Mouse (Mus musculus) left cerebral cortex, postnatal 25 days (tissue): ENCODE measurements at regions not wholly inside any gene's neighbourhood (a gene's known extent, or its start where the extent isn't known, plus 50 kb on each side); places are given as distances from the start of the nearest gene placed in this dataset.
A peak's percentile ranks its signal among the peaks of the same experiment; 100 is the strongest.

Experiments used
- DNase-seq, 2 experiments: peaks; one replicate each; pipeline ENCODE4 v3.0.0; 2022; ENCODE audit warnings: low spot score in 2 of 2, mixed read lengths in 1 of 2
- intact Hi-C: fragments of 180-260 bp; cut with DNase I; formaldehyde crosslinking; loops from one replicate; pipeline ENCODE4 v1.15.1; 2025

- intact Hi-C loops: no loop called here
- DNase-seq: no peak
Observed at GRCm38 (mm10) chr13:107199875-107200274, 177.9 kb upstream of the Kif2a start.

- intact Hi-C loops: no loop called here
- no peak for DNase-seq
Observed at GRCm38 (mm10) chr13:107193426-107193825, 171.5 kb upstream of the Kif2a start.

GRCm38 (mm10) chr13:107187258-107187878, 165.4 kb upstream of the Kif2a start:
- intact Hi-C loops: no loop called here
- DNase-seq: no peak

GRCm38 (mm10) chr13:107182544-107182943, 160.6 kb upstream of the Kif2a start:
- DNase-seq: peak; percentile 65 to 67
- intact Hi-C loops: loop anchor here (5.0 kb wide), 1 partner anchor 970 kb away; no protein-coding TSS in a partner anchor

GRCm38 (mm10) chr13:107179551-107179950, 157.6 kb upstream of the Kif2a start:
- no peak for DNase-seq
- intact Hi-C loops: no loop called here

- no peak for DNase-seq
- intact Hi-C loops: no loop called here
Observed at GRCm38 (mm10) chr13:107177595-107177994, 155.7 kb upstream of the Kif2a start.

- intact Hi-C loops: no loop called here
- DNase-seq: no peak
Observed at GRCm38 (mm10) chr13:107175891-107176290, 154.0 kb upstream of the Kif2a start.

- intact Hi-C loops: no loop called here
- DNase-seq: peak; percentile 31 to 47
Observed at GRCm38 (mm10) chr13:107168599-107169149, 146.7 kb upstream of the Kif2a start.

GRCm38 (mm10) chr13:107167856-107168598, 146.1 kb upstream of the Kif2a start:
- intact Hi-C loops: no loop called here
- no peak for DNase-seq

GRCm38 (mm10) chr13:107151548-107151947, 129.6 kb upstream of the Kif2a start:
- intact Hi-C loops: no loop called here
- DNase-seq: no peak

GRCm38 (mm10) chr13:107141209-107141608, 119.3 kb upstream of the Kif2a start:
- intact Hi-C loops: no loop called here
- DNase-seq: no peak

- no peak for DNase-seq
- intact Hi-C loops: no loop called here
Observed at GRCm38 (mm10) chr13:107134125-107134524, 112.2 kb upstream of the Kif2a start.

GRCm38 (mm10) chr13:107126636-107127035, 104.7 kb upstream of the Kif2a start:
- intact Hi-C loops: no loop called here
- no peak for DNase-seq

- intact Hi-C loops: no loop called here
- no peak for DNase-seq
Observed at GRCm38 (mm10) chr13:107124130-107124668, 102.3 kb upstream of the Kif2a start.

- intact Hi-C loops: loop anchor here (5.0 kb wide), 1 partner anchor 1043 kb away; the partner anchor contains the start of genes Ercc8 and Ndufaf2
- peak; percentile 88 to 91 for DNase-seq
Observed at GRCm38 (mm10) chr13:107113949-107114690, 92.2 kb upstream of the Kif2a start.

- intact Hi-C loops: no loop called here
Observed at GRCm38 (mm10) chr13:107108045-107108444, 86.1 kb upstream of the Kif2a start.

GRCm38 (mm10) chr13:107107572-107107971, 85.6 kb upstream of the Kif2a start:
- intact Hi-C loops: no loop called here
- no peak for DNase-seq

More at GRCm38 (mm10) chr13:107108045-107108444, 86.1 kb upstream of the Kif2a start:
- no peak for DNase-seq

GRCm38 (mm10) chr13:107105510-107105909, 83.6 kb upstream of the Kif2a start:
- peak in 1 of 2 experiments; percentile 29 for DNase-seq
- intact Hi-C loops: no loop called here

- intact Hi-C loops: loop anchor here (5.0 kb wide), 2 partner anchors 79 to 164 kb away; partner anchors contain the start of genes Ipo11 and Kif2a
- DNase-seq: peak; percentile 84 to 88
Observed at GRCm38 (mm10) chr13:107101598-107101997, 79.7 kb upstream of the Kif2a start.
